9 mouse cellular contexts compared by ENCODE assay signal in the genomic region with DNA sequence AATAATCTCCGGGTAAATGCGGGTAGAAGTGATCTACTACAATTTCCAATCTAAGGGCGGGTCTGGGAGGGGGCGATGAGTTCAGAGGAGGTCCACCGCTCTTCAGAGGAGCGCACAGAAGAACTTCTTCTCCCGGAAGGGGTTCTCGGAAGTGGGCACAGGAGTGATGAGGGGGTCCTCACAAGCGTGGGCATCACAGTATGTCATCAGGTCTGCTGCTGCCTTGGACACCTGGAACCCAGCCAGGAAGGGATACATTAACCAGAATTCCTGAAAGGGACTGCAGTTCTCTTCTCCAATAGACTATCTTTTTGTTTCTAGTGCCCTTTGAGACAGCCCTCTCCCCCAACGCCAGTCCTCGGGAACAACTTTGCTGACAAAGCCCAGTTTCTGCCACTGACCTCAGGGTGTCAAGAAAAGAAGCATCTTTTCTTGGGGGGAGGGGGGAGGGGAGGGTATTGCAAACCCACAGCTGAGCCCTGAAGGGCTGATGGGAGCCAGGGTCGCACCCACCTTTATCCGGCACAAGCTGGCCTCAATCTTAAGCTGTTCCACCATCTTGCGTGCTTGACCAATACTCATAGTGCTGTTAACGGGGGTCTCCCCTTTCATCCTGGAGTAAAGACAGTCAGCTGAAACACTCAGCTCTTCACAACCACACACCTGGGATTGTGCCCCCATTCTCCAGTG. TPM values are rescaled to one million over a fixed set of nuclear protein-coding genes. Genes with fewer than 3 reads are reported as not detected.
DNase-seq lines count a peak whose midpoint lies in the region; ATAC-seq lines count a peak whose summit lies in the region.
"Had no signal": no experiment of that assay in that cellular context is flagged by ENCODE, and none has a peak within 500 bp of the region (broad histone marks: within the 10 kb centered on the region; RNA-seq: fewer than 3 reads in every experiment).

No protein-coding gene starts in this region.

- no peaks in the 10 kb centered on the region for H3K9me3 ChIP-seq in forebrain, embryonic 12.5 days
- no peaks in the 10 kb centered on the region for H3K9me3 ChIP-seq in intestine, embryonic 15.5 days
- no peaks in the 10 kb centered on the region for H3K9me3 ChIP-seq in liver, embryonic 12.5 days (replicated peaks)
- H3K9me3 ChIP-seq in neural tube, embryonic 15.5 days (replicated peaks): no peaks in the 10 kb centered on the region

- DNase-seq in heart, adult 18-20 months: peak; percentile 39 to 58
- no peak for DNase-seq in heart, postnatal 25 days (ENCODE audit: low spot score)
- peak; percentile 64 for DNase-seq in adrenal gland, postnatal 14 days
- DNase-seq in adipocyte (ENCODE audit: low spot score): no peak

- H3K27me3 ChIP-seq in forebrain, embryonic 12.5 days: no peaks in the 10 kb centered on the region
- H3K27me3 ChIP-seq in intestine, embryonic 15.5 days (replicated peaks): no peaks in the 10 kb centered on the region
- H3K27me3 ChIP-seq in liver, embryonic 12.5 days (replicated peaks): no peaks in the 10 kb centered on the region
- H3K27me3 ChIP-seq in neural tube, embryonic 15.5 days (replicated peaks): no peaks in the 10 kb centered on the region

- ATAC-seq in forebrain, embryonic 12.5 days (ENCODE audit: low FRiP score): peak; percentile 10; the same call in 1 of the 2 replicates
- peak; percentile 8; the same call in 1 of the 2 replicates for ATAC-seq in intestine, embryonic 15.5 days
- peak; percentile 9; the same call in 1 of the 2 replicates for ATAC-seq in liver, embryonic 12.5 days
- peak; percentile 20; the same call in 1 of the 2 replicates for ATAC-seq in neural tube, embryonic 15.5 days (ENCODE audit: low FRiP score)

- peak overlapping the region; percentile 47 for H3K4me3 ChIP-seq in forebrain, embryonic 12.5 days (replicated peaks)
- H3K4me3 ChIP-seq in intestine, embryonic 15.5 days (replicated peaks): peak overlapping the region; percentile 50
- peak overlapping the region; percentile 69 for H3K4me3 ChIP-seq in liver, embryonic 12.5 days
- H3K4me3 ChIP-seq in neural tube, embryonic 15.5 days (replicated peaks): peak overlapping the region; percentile 54

- intact Hi-C loops in heart, postnatal 25 days (cut with DNase I): no loop called here

- peaks cover 33% of the 10 kb centered on the region for H3K36me3 ChIP-seq in forebrain, embryonic 12.5 days (replicated peaks)
- peaks cover 12% of the 10 kb centered on the region for H3K36me3 ChIP-seq in intestine, embryonic 15.5 days
- peaks cover 49% of the 10 kb centered on the region for H3K36me3 ChIP-seq in liver, embryonic 12.5 days
- peaks cover 39% of the 10 kb centered on the region for H3K36me3 ChIP-seq in neural tube, embryonic 15.5 days

- H3K4me2 ChIP-seq in forebrain, embryonic 12.5 days: peak overlapping the region; percentile 84
- H3K4me2 ChIP-seq in intestine, embryonic 15.5 days (replicated peaks): peak overlapping the region; percentile 91
- H3K4me2 ChIP-seq in liver, embryonic 12.5 days: peak overlapping the region; percentile 93
- peak overlapping the region; percentile 83 for H3K4me2 ChIP-seq in neural tube, embryonic 15.5 days

- peak overlapping the region; percentile 70 for H3K9ac ChIP-seq in forebrain, embryonic 12.5 days
- H3K9ac ChIP-seq in intestine, embryonic 15.5 days: peak overlapping the region; percentile 68
- H3K9ac ChIP-seq in liver, embryonic 12.5 days: peak overlapping the region; percentile 79
- H3K9ac ChIP-seq in neural tube, embryonic 15.5 days (replicated peaks): peak overlapping the region; percentile 75

- H3K27ac ChIP-seq in forebrain, embryonic 12.5 days: peak overlapping the region; percentile 97
- H3K27ac ChIP-seq in intestine, embryonic 15.5 days: peak overlapping the region; percentile 97
- peak overlapping the region; percentile 92 for H3K27ac ChIP-seq in liver, embryonic 12.5 days
- peak overlapping the region; percentile 98 for H3K27ac ChIP-seq in neural tube, embryonic 15.5 days (replicated peaks)

- peaks cover 36% of the 10 kb centered on the region for H3K4me1 ChIP-seq in forebrain, embryonic 12.5 days
- H3K4me1 ChIP-seq in intestine, embryonic 15.5 days (replicated peaks): peaks cover 12% of the 10 kb centered on the region
- H3K4me1 ChIP-seq in liver, embryonic 12.5 days: peaks cover 43% of the 10 kb centered on the region
- H3K4me1 ChIP-seq in neural tube, embryonic 15.5 days: peaks cover 43% of the 10 kb centered on the region

- 15% methylated on average over 15 of the region's 15 CpGs for WGBS in forebrain, embryonic 12.5 days
- WGBS in intestine, embryonic 15.5 days: 20% methylated on average over 15 of the region's 15 CpGs
- WGBS in liver, embryonic 12.5 days (ENCODE audit: insufficient replicate concordance): 24% methylated on average over 15 of the region's 15 CpGs
- WGBS in neural tube, embryonic 15.5 days: 9% methylated on average over 15 of the region's 15 CpGs

RNA-seq across cellular contexts. Expression of a gene that starts 0.8 kb away (rescaled TPM):
- not detected for total RNA-seq in heart, adult 18-20 months (2021)
- not detected for total RNA-seq in heart, postnatal 25 days (2021)
- 6.4 and 9.3 TPM in 2 replicates for total RNA-seq in adrenal gland, postnatal 14 days (2021)
- 131 and 139 TPM in 2 replicates for polyA plus RNA-seq in forebrain, embryonic 12.5 days (2016; fragmentation: Nextera tagmentation; extraction: Ambion mirVana)
- polyA plus RNA-seq in intestine, embryonic 15.5 days (2015; fragmentation: Nextera tagmentation; extraction: Ambion mirVana): 16.0 and 17.3 TPM in 2 replicates
- 0.62 and 0.65 TPM in 2 replicates for polyA plus RNA-seq in liver, embryonic 12.5 days (2016; fragmentation: Nextera tagmentation; extraction: Ambion mirVana)
- polyA plus RNA-seq in neural tube, embryonic 15.5 days (2015; fragmentation: Nextera tagmentation; extraction: Ambion mirVana): 414 and 512 TPM in 2 replicates

RNA-seq across cellular contexts. Expression of a gene that starts 0.9 kb away (rescaled TPM):
- 10 to 100 TPM; 24.7 to 32.2 TPM for total RNA-seq in heart, adult 18-20 months (2021)
- 10 to 100 TPM; 23.9 to 24.0 TPM for total RNA-seq in heart, postnatal 25 days (2021)
- 143 and 153 TPM in 2 replicates for total RNA-seq in adrenal gland, postnatal 14 days (2021)
- polyA plus RNA-seq in forebrain, embryonic 12.5 days (2016; fragmentation: Nextera tagmentation; extraction: Ambion mirVana): 57.5 and 62.9 TPM in 2 replicates
- polyA plus RNA-seq in intestine, embryonic 15.5 days (2015; fragmentation: Nextera tagmentation; extraction: Ambion mirVana): 40.6 and 48.3 TPM in 2 replicates
- 37.0 and 45.2 TPM in 2 replicates for polyA plus RNA-seq in liver, embryonic 12.5 days (2016; fragmentation: Nextera tagmentation; extraction: Ambion mirVana)
- 107 and 110 TPM in 2 replicates for polyA plus RNA-seq in neural tube, embryonic 15.5 days (2015; fragmentation: Nextera tagmentation; extraction: Ambion mirVana)

RNA-seq across cellular contexts. Expression of a gene that starts 8.6 kb away (rescaled TPM):
- not detected for total RNA-seq in heart, adult 18-20 months (2021)
- not detected for total RNA-seq in heart, postnatal 25 days (2021)
- 7.5 TPM in 1 of 2 replicates, not detected in the other for total RNA-seq in adrenal gland, postnatal 14 days (2021)
- polyA plus RNA-seq in forebrain, embryonic 12.5 days (2016; fragmentation: Nextera tagmentation; extraction: Ambion mirVana): not detected in 2 replicates
- not detected in 2 replicates for polyA plus RNA-seq in intestine, embryonic 15.5 days (2015; fragmentation: Nextera tagmentation; extraction: Ambion mirVana)
- 0.26 TPM in 1 of 2 replicates, not detected in the other for polyA plus RNA-seq in liver, embryonic 12.5 days (2016; fragmentation: Nextera tagmentation; extraction: Ambion mirVana)
- polyA plus RNA-seq in neural tube, embryonic 15.5 days (2015; fragmentation: Nextera tagmentation; extraction: Ambion mirVana): not detected in 2 replicates
- total RNA-seq: layer of hippocampus, adult 18-20 months had no signal

RNA-seq across cellular contexts. Expression of a gene that starts 12.4 kb away (rescaled TPM):
- total RNA-seq in heart, adult 18-20 months (2021): 1 to 10 TPM; 2.3 to 3.6 TPM
- 1 to 10 TPM; 3.3 to 4.9 TPM for total RNA-seq in heart, postnatal 25 days (2021)
- total RNA-seq in adrenal gland, postnatal 14 days (2021): 3.8 and 4.1 TPM in 2 replicates
- polyA plus RNA-seq in forebrain, embryonic 12.5 days (2016; fragmentation: Nextera tagmentation; extraction: Ambion mirVana): 0.26 and 0.60 TPM in 2 replicates
- polyA plus RNA-seq in intestine, embryonic 15.5 days (2015; fragmentation: Nextera tagmentation; extraction: Ambion mirVana): 1.6 and 2.0 TPM in 2 replicates
- 0.11 TPM in 1 of 2 replicates, not detected in the other for polyA plus RNA-seq in liver, embryonic 12.5 days (2016; fragmentation: Nextera tagmentation; extraction: Ambion mirVana)
- 1.1 and 1.4 TPM in 2 replicates for polyA plus RNA-seq in neural tube, embryonic 15.5 days (2015; fragmentation: Nextera tagmentation; extraction: Ambion mirVana)

RNA-seq across cellular contexts. Expression of a gene that starts 18.4 kb away (rescaled TPM):
- 10 to 100 TPM; 47.2 to 47.4 TPM for total RNA-seq in heart, adult 18-20 months (2021)
- total RNA-seq in heart, postnatal 25 days (2021): 10 to 100 TPM; 42.5 to 49.4 TPM
- total RNA-seq in adrenal gland, postnatal 14 days (2021): 77.0 and 79.6 TPM in 2 replicates
- 7.2 and 7.8 TPM in 2 replicates for polyA plus RNA-seq in forebrain, embryonic 12.5 days (2016; fragmentation: Nextera tagmentation; extraction: Ambion mirVana)
- 5.1 and 5.4 TPM in 2 replicates for polyA plus RNA-seq in intestine, embryonic 15.5 days (2015; fragmentation: Nextera tagmentation; extraction: Ambion mirVana)
- polyA plus RNA-seq in liver, embryonic 12.5 days (2016; fragmentation: Nextera tagmentation; extraction: Ambion mirVana): 3.5 and 3.6 TPM in 2 replicates
- polyA plus RNA-seq in neural tube, embryonic 15.5 days (2015; fragmentation: Nextera tagmentation; extraction: Ambion mirVana): 5.1 and 5.9 TPM in 2 replicates

Comparison
In these comparisons a context has a peak if more than half of its experiments do, and no peak if none do; other contexts are left out.
1. DNase-seq: peak in heart, adult 18-20 months (2 of 2) and adrenal gland, postnatal 14 days (single experiment); none in heart, postnatal 25 days (single experiment) and adipocyte (single experiment).
2. RNA of a gene that starts 0.8 kb away (polyA plus RNA-seq): 414 to 512 TPM in neural tube, embryonic 15.5 days, 131 to 139 TPM in forebrain, embryonic 12.5 days and 16.0 to 17.3 TPM in intestine, embryonic 15.5 days; 0.62 to 0.65 TPM in liver, embryonic 12.5 days; every median in the first group is over 10 times any median in the second.
3. Peak in every context shown above with its lines, with median percentiles within 50 percentile points of each other: ATAC-seq, H3K27ac ChIP-seq, H3K4me2 ChIP-seq, H3K4me3 ChIP-seq and H3K9ac ChIP-seq.